Mouse (Mus musculus): ENCODE results near the gene Gm37419.

Gene Gm37419

DNA sequence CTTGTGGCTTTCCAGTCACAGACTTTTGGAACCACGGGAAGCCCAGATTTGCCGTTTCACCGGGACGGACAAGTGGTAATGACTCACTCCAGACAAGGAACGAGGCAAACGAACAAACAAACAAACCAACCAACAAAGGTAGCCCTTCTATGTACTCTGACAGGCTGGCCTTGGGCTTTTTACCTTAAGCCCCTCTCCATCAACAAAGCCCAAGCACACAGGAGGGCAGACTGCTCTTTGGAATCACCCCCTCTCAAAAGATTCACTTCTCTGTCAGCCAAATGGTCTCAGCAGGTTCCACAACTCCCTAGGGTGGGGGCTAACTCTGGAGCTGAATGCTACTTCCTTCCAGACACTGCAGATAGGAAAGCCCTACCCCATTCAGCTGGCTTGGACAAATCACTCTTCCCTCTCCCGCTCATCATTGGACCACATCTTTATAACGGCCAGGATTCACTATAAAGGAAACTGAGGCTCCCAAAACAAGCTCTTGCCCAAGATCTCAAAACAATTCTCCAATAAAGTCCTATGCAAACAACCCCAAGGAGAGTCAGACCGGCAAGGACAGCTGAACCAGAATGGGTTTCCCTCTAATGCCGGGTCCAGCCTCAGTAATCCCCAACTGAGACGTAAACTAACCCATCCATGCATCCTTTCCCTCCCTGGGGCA, 7.9 kb upstream of the Gm37419 start:
- no peak for DNase-seq

DNA sequence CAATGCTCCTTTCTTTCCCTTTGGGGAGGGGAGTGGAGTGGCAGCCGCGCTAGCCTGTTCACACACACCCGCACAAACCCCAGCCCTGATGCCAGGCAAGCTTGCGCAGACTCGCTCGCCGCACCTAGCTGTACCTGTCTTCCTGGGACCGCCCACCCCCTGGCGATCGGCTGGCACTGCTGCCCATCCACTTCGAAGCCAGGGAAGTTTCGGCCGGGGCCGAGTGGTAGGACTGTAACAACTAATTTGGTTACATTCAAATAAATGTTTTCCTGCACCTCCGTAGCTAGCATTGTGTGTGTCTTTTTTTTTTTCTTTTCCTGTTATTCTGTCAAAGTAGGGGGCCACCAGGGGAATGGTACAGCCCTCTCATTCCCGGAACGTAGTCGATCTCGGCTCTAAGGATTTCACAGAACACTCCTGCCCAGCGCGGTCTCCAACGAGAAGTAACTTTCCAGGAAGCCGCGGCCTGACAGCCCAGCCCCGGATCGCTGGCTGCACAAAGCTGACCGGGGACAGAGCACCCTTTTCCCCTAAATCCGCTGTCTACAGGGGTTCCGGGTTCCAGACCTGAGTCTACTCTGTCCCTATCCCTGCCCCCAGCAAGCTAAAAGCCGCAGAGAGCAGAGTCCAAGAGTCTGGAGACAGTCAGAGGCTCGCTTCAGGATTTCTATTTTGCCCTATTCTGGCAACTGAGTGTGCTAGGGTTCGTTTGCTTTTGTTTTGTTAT, 7.1 kb upstream of the Gm37419 start:
- peak; percentile 51 for DNase-seq

DNA sequence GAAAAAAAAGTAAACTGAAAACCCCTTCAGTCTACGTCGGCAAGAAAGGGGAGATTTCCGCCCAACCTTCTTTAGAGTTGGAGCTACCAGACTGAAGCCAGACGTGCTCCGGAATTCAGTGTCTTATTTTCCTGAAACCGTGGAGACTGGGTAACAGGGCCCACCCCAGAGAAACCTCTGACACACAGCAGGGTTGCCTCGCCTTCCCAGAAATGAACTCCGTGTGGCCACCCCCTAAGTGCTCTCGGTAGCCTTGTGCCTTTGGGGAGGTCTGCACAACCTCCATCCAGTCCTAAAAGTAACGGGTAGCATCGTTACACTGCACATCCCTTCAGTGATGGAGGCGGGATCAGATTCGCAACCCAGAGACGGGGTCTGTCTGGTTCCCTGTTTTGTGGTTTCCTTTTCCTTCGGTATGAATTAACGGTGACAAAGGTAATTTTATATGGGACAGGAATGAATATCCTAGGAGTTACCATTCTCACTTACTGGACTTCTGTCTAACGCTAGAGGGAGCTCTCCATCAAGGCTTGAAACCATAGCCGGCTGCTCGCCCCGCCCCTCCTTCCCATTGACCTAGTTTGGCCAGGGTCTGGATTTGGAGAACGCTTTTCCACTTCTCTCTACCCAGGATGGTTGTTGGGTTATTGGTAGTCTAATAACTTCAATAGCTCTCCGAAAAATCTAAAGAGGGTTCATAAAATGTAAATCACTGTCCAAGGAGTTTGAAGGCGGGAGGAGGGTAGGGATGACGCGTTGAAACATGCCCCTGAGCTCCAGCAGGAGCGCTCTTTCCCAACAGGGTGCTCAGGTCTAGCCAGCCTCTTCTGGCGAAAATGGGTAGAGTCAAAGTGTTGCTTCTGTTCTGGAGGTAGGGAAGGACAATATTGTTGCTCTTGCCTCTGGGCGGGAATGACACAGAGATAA, 6.1 kb upstream of the Gm37419 start:
- peak; percentile 94 for DNase-seq

DNA sequence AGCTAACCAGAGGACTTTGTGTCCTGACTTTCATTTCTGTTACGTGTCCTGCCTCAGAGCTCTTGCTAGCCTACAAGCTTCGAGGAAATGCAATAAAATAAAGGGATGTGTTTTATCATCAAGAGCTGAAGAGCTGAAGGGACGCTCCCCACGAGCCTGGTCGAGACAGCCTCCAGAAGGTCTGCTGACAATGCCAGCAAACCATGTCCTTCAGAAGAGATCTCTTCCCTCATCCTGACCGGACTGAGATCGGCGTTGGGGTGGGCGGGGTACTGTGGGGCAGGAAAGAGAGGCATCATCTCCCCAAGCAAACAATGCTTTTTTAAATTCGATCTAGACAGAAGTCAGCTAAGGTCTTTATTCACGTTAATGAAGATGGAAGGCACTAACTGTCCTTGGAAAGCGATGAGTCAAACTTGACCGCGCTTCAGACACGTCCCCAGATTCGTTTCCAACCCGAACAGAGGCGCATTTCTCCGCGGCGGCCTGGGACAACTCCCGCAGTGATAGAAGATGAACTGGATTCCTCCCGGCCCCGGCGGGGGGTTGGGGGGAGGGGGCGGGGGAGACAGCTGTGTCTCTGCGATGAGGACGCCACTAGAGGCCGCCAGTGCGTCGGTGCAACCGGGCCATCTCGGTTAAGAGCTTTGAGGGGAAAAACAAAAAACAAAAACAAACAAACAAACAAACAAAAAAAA, 5.2 kb upstream of the Gm37419 start:
- peak; percentile 90 for DNase-seq

DNA sequence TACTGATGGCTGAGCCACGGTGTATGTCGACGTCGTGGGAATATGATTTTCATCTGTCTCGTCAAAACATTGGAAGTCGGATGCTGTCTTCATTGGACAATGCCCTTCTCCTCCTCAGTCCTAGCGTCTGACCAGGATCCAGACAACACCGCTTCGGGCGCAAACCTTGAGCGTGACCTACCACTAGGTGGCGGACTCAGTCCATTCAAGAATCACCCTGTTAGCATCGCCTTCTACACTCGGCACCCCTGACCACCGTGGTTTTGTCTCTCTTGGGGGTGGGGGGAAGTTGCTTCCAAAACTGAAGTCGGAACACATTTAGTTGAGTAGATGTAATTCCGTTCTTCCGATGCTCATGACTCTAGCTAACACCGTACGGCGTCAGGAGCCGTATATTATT, 4.1 kb upstream of the Gm37419 start:
- peak; percentile 95 for DNase-seq

DNA sequence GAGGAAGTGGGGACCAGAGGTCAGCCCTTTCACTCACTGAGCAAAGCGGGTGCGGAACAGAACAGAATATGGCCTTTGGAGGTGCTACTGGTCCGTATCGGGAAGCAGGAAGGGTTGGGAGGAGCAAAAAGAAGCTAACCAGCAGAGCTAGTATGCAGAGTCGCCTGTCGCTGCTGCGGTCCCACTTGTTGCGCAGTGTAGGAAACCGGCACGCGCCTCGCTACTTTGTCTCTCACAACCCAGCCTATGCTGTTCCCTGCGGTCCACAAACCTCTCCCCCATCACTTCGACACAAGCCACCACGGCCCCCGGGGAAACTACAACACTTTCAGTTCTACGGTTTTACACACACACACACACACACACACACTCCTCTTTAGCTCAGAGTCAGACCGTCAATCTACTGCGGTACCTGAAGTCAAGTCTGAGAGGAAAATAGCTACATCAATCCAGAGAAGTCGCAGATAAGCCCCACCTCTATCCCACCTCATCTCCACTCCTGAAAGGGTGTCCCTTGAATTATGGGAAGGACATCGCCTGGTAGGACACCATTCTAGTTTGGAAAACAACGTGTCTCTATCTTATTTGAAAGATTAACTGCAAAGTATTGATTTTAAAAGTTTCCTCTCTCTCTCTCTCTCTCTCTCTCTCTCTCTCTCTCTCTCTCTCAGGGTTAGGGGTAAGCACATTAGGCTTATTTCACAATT, 3.4 kb upstream of the Gm37419 start:
- peak; percentile 51 for DNase-seq

DNA sequence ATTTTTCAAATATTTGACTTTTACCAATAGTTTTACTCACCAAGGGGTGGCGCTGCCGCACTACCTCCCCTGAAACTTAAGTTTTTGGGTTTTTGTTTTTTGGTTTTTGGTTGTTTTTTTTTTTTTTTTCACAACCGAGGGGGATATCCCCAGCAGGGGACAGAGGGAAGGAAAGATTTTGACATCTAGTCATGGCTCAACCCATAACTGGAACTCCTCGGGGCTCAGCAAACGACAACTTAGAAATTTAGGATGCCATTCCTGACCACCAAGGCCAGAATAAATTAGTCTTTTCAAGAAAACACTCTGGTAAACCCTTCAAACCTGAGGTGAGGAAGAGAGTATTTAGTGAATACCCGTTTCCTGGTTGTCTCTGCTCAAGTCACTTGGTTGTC, 2.8 kb upstream of the Gm37419 start:
- DNase-seq: peak; percentile 78

DNA sequence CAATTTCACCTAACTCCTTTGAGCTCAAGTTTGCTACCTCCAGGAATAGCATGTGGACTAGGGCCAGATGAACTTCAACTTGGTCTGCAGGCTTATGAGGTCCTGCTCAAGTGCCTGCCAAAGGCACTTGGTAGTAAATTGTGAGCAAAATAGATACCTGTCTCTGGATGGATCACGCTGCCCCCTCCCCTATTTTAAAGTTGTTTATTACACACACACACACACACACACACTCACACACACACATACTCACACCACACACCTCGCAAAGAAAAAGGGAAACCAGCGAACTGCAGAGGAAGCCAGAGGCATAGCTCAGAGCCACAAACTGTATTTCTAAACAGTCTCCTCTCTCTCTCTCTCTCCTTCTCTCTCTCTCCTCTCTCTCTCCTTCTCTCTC, 2.1 kb upstream of the Gm37419 start:
- DNase-seq: no peak

DNA sequence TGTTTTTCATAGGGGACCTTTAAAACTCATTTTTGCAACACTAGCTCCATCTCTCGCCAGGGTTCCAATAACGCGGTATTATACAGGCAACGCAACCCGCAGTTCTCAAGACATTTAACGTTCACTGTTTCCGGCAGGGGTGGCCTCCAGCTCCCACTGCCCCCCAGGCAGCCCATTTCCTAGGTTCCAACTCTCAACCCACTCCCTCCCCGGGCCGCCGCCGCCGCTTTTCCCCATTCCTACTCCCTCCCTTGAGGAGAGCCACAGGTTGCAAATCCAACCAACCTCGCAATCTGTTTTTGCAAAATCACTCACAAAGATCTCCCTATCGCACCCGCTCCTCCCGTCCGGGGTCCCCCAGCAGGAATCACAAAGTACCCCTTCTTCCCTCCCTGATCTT, 1.4 kb upstream of the Gm37419 start:
- DNase-seq: peak; percentile 50

DNA sequence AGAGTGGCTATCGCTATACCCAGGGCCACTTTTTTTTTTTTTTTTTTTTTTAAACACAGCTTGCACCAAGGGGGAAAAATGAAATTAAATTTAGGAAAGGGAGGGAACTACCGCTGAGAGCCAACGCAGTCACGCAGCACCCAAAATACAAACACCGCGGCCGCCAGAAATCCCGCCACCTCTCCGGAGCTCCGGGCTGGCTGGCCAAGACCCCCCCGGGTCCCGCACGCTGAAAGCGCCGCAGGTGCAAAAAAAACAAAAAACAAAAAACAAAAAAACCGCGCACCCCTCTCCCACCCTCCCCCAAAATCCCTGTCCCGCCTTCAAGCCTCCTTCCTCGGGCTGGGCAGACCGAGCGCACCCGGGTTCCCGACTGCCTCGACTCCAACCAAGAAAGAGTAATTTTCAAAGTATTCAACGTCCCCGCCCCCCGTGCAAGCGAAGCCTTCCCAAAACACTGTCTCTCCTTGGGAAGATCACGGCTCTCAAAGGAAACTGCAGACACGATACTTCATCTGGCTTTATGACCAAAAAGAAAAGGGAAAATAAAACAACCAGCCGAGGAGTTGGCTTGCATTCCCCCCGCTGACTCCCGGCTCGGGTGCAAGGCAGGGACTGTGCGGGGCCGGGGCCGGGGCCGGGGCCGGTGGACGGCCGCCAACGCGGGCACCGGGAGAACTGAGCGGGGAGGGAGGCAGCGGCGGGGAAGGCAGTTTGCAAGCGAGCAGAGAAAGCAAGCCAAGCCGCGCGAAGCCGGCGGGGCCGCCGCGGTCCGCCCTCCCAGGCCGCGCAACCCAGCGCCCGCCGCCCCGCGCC, 733 bp upstream of the Gm37419 start:
- DNase-seq: peak; percentile 71

DNA sequence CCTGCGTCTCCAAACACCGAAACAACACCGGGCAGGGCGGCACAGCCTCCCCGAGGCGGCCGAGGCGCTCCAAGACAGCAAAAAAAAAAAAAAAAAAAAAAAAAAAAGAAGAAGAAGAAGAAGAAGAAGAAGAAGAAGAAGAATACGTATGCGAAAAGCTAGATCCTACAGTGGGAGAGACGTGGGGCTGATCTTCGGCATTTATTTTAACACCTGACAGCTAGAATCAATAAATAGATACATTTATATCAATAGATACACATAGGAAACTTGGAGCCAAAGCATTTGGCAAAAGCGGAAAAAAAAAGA, 171 bp upstream of the Gm37419 start:
- no peak for DNase-seq

DNA sequence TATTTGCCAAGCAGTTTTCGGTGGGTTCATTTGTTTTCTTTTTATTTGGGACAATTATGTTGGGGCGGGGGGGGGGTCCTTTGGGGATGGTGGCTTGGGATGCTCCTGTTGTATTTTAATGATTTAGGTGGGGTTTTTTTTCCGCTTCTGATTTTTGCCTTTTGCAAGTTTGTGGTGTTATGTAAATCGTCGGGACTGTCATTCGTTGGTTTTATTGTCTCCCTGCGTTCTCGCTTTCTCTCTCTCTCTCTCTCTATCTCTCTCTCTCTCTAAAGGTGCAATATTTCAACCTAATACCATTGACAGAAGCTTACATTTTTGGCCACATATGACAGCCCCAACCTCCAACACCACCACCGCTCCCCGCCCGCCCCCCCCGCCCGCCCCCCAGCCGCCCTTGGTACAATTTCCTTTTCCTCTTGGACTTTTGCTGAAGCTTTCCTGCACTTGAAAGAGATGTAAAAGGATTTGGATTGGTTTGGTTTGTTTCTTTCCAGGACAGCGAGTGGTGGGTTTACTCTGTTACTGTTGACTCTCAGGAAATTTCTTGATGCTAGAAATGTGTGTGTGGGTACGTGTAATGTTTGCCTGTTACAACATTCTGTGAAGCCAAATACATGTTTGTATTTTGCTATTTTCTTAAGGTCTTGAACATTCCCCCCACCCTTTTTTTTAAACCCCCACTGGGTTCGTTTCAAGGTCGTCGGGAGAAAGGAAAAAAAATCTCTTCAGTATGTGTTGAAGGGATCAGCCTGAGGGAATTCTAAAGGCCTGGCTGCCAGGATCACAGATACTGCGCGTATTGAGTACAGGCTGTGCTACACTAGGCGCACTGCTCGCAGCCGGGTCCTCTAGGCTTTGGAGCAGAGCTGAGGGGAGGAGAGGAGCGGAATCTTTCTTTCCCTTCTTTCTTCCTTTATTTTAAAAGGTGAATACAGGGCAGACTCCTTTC, 1.2 kb downstream of the Gm37419 start:
- DNase-seq: peak; percentile 44

DNA sequence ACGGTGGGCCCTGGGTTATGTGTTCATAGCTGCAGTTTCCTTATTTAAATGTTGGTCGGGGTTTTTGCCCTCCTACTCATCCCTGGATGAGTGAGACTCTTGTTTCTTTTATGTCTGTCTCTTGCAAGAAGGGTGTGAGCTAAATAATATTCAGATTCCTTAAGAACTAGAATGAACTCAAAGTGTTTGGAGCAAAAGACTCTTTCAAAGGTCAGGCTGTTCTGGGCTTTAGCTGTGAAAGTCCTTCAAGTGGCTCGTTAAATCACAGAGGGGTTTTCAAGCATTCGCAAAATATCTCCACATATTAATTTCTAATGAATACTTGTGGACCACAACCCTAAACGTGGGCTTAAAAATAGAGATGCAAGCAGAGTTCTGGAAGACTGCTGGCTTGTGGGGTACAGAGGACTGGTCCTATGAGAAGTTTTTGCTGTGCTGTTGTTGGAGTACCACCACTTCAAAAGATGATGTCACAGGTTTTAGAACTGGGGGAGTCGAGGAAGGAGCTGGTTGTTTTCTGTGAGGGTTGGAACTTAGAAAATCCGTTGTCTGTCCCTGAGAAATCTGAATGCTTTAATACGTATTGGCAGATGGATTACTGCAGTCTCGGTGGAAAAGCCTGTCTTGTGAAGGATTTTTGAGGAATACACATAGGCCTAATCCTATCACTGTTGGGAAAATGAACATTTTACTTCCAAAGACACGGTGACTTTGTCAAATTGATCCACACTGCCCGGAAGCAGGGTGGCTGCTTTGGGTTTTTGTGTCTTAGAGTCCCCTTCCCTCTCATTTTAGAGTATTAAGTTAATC, 2.1 kb downstream of the Gm37419 start:
- no peak for DNase-seq

DNA sequence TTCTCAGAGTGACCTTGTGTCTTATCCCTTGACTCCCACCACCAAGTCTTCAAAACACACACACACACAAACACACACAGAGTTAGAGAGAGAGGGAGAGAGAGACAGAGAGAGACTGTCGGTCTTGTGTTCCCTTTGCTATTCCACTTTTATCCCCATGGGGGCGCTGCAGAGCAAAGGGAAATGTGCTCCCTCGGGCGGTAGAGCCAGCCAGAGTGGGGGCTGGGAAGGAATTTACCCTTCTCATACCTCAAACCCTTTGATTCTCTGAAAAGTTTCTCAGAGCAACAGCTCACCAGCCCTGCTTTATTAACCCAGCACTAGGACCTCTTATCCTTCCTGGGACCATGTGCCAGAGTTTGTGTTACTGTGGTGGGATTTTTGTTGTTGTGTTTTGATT, 2.9 kb downstream of the Gm37419 start:
- DNase-seq: peak; percentile 94

DNA sequence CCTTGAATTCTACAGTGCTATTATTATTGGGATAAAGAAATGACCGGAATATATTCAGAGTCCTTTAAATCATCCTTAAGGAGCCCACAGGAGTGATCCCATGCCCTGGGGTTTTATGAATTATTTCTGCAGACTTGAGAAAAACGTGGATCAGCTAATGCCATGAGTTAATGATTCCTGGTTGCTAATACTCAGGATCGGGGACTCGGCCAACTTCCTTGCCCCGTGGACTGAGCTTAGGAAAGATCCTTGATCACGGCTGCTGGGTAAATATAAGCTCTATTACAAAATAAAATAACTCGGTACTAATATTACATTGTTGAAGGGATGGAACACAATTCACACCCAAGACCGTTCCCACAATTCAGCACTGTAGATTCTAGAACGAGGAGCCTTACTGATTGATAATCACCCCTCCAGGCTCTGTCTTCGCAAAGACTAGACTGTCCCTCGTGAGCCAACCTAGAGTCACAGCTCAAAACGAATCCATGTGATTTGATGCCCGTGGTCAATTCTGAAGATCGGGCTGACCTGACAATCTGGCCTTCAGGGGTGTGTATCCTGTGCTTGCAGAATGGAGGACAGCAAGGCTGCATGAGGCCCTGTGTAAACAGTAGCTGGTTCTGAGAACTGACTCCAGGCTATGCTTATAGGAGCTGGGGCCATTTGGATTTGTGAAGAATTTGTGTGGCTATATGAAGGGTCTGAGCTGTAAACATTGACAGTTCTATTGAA, 3.7 kb downstream of the Gm37419 start:
- no peak for DNase-seq

DNA sequence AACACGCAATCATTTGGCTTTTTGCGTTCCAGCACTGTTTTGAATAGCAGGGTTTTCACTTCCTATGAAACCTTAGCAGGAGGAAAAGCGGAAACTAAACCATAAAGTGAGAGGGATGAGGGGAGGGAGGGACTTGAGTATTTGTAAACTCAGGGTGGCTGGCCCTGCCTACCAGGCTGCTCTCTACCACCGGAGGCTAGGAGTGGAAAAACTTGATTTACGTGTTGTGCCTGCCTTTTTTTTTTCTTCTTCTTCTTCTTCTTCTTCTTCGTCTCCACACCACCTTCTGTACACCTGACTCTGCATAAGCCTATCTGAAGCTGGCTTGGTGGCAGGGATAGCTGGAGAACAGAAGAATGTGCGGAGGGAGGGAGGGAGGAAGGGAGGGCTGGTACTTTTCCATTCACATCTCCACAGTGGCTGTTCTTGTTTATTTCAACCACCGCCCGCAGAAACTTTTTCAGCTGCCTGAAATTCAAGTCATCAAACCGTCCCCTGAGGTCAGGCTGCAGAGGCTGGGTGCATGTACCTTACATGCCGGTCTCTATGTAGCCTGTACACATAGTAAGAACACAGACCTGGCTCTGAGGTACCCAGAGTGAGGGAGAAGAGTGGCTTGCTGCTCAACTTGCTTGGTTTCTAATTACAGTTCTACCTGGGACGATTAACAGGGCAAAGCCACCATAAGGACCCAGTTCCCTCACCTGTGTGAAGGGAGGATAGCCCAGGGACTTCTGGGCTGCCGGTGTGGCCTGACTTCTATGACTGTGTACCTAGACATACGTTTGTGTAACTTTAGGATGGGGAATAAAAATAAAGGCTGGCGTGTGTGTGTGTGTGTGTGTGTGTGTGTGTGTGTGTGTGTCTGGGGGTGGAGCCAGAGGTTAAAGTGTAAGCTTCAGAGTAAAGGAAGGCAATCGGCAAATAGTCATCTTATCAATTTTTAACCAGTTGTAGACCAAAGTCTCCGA, 5.4 kb downstream of the Gm37419 start:
- DNase-seq: peak; percentile 52

DNA sequence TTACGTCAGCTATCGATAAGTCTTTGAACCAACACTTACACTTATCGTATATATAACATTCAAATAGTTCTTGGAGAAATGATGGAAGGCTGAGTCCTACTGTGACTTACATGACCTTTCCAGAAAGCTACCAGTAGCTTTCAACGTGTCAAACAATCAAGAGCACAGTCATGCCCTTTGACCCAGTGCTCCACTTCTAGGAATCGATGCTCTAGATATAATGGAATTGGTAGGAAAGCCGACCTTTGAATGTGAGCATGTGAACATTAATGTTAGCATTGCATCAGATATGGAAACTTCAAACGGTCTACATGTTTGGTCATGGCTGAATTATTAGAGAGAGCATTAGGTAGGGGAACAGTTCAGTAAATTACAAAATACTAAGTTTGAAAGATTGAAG, 8.1 kb downstream of the Gm37419 start:
- no peak for DNase-seq

DNA sequence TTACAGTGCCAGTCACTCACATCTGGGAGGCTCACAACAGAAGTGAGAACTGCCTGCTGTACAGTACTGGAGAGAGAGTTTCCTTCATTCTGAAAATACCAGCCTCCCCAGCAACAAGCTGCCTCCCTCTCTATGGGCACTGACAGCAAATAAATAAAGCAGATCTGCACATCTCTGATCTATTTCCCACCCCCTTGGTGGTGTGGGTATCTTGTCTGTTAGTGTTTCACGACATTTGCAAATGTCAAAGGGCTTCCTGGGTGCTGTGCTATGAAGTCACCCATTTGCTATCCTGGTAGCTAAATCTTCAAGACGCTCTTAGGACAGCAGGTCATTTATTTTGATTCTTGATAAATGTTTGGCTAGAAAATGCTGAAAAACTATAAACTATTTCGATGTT, 8.9 kb downstream of the Gm37419 start:
- no peak for DNase-seq

Measured in lung, postnatal 10 days (tissue).